Mouse (Mus musculus) heart, embryonic 12.5 days (tissue): ENCODE data around the gene 1700024P04Rik. TPM values are rescaled to one million over a fixed set of nuclear protein-coding genes. Genes with fewer than 3 reads are reported as not detected.

Source experiments
- ATAC-seq: fragments of 200-750 bp; cut with Nextera tagmentation; 2 replicates; pipeline ENCODE4 v1.8.0; 2017; ENCODE audit warnings: moderate TSS enrichment, moderate library complexity; ENCODE audit not compliant: insufficient number of reproducible peaks, low FRiP score
- H3K27ac ChIP-seq: fragments of 300-500 bp; sonication (generic); 2 replicates; pipeline ENCODE4 v1.5.1; 2016; ENCODE audit warnings: mild to moderate bottlenecking, moderate library complexity; ENCODE audit not compliant: poor library complexity, severe bottlenecking
- H3K27me3 ChIP-seq: fragments of 300-500 bp; sonication (generic); replicated peaks from 2 replicates; pipeline ENCODE4 v1.6.1; 2016; ENCODE audit warnings: mild to moderate bottlenecking, moderate library complexity
- H3K36me3 ChIP-seq: fragments of 300-500 bp; sonication (generic); 2 replicates; pipeline ENCODE4 v1.6.1; 2016; ENCODE audit warnings: mild to moderate bottlenecking, moderate library complexity
- H3K4me1 ChIP-seq: fragments of 300-500 bp; sonication (generic); replicated peaks from 2 replicates; pipeline ENCODE4 v1.6.1; 2016; ENCODE audit warnings: mild to moderate bottlenecking
- H3K4me2 ChIP-seq: fragments of 300-500 bp; sonication (generic); 2 replicates; pipeline ENCODE4 v1.6.1; 2016; ENCODE audit warnings: mild to moderate bottlenecking, moderate library complexity
- H3K4me3 ChIP-seq: fragments of 300-500 bp; sonication (generic); 2 replicates; pipeline ENCODE4 v1.5.1; 2016; ENCODE audit warnings: mild to moderate bottlenecking
- H3K9ac ChIP-seq: fragments of 300-500 bp; sonication (generic); 2 replicates; pipeline ENCODE4 v1.6.1; 2016; ENCODE audit warnings: mild to moderate bottlenecking, moderate library complexity
- H3K9me3 ChIP-seq: fragments of 300-500 bp; sonication (generic); replicated peaks from 2 replicates; pipeline ENCODE4 v1.6.1; 2016; ENCODE audit warnings: mild to moderate bottlenecking, moderate library complexity
- WGBS: fragments of 180-500 bp; shearing (Covaris S2); methylation state at CpG from one replicate; pipeline ENCODE4 v1.1.7; 2016; 5-methylcytosine and 5-hydroxymethylcytosine counted together
- polyA plus RNA-seq: library from polyadenylated mRNA; unstranded; fragments of >200 nt; fragmentation: Nextera tagmentation; extraction: Ambion mirVana; gene quantifications from 2 replicates; pipeline ENCODE4 v1.2.1, GENCODE M21; 2016

Gene 1700024P04Rik
- polyA plus RNA-seq, 1 experiment from 2014 or later, result not detected

DNA sequence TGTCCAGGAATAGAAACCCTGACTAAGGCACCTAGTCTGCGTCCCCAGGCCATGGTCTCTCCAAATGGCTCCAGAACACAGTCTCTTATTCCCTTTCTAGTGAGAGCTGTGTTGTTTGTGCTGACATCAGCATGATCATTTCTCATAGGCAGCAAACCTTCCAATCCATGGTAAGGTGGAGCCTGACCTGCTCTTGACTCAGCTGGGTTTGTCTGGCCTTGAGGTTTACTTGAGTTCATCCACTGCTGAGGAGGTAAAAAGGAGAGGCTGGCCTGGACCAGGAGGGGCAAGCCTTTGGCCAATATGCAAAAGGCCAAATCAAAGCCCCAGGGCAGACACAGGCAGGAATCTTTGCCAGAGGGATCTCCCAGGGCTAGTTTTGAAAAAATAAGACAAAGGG lies 20.8 kb downstream of the 1700024P04Rik start:
- no peaks in the 10 kb centered on the region for H3K9me3 ChIP-seq
- no peak overlapping the region for H3K27ac ChIP-seq
- H3K9ac ChIP-seq, result no peak overlapping the region
- no peak for ATAC-seq
- H3K27me3 ChIP-seq, result no peaks in the 10 kb centered on the region
- 0 out of 2 replicates have a peak, but pooled peaks cover 8% of the 10 kb centered on the region for H3K4me1 ChIP-seq
- H3K36me3 ChIP-seq, result no peaks in the 10 kb centered on the region
- no peak overlapping the region for H3K4me2 ChIP-seq
- 76% methylated on average over 1 of the region's 1 CpGs for WGBS
- no peak overlapping the region for H3K4me3 ChIP-seq

DNA sequence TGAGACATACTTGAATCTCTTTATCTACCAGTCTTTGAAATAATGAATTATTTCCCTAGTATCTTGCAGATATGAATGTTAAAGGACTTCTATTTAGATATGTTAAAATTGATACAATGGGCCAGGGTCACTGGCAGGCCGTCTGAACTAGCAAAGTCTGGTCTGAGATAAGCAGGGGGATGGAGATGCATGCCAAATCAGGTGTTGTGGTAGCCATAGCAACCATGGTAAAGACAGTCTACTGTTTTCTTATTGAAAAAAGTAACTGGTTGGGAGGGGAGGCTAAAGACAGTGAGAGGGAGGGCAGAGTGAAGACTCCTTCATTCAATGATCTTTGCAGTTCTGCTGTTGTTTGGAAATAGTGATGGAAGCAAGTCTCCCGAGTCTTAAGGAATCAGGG lies 26.2 kb downstream of the 1700024P04Rik start:
- H3K4me3 ChIP-seq, result no peak overlapping the region
- no peak overlapping the region for H3K9ac ChIP-seq
- no peaks in the 10 kb centered on the region for H3K9me3 ChIP-seq
- H3K27ac ChIP-seq, result no peak overlapping the region
- no peaks in the 10 kb centered on the region for H3K27me3 ChIP-seq
- H3K4me1 ChIP-seq, result peaks cover 8% of the 10 kb centered on the region; the same call in 1 of the 2 replicates
- no peak for ATAC-seq
- H3K4me2 ChIP-seq, result no peak overlapping the region
- H3K36me3 ChIP-seq, result no peaks in the 10 kb centered on the region
- WGBS, result 55% methylated on average over 2 of the region's 2 CpGs

DNA sequence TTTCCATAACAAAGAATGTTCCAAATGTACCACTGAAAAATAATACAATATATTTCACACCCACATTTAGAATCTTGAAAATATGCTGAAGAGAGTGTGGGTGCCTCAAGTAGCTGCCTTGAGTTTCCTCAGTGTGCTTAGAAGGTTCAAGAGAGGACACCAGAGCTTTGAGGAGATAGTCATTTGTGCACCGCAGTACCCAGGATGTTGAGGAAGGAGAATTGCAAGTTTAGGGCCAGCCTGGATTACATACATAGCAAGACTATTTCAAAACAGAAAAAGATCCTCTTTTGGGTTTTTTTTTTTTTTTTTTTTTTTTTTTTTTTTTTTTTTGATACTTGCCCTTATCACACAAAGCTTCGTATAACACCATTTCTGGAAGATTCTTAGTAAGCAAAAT lies 28.2 kb downstream of the 1700024P04Rik start:
- Histone ChIP-seq H3K9ac (no peak overlapping the region), H3K36me3 (no peaks in the 10 kb centered on the region), H3K4me3 (no peak overlapping the region), H3K27me3 (no peaks in the 10 kb centered on the region), H3K4me2 (no peak overlapping the region), H3K9me3 (no peaks in the 10 kb centered on the region), H3K4me1 (peaks cover 8% of the 10 kb centered on the region; the same call in 1 of the 2 replicates), H3K27ac (no peak overlapping the region)
- no peak for ATAC-seq
- WGBS, result 66% methylated on average over 2 of the region's 2 CpGs

DNA sequence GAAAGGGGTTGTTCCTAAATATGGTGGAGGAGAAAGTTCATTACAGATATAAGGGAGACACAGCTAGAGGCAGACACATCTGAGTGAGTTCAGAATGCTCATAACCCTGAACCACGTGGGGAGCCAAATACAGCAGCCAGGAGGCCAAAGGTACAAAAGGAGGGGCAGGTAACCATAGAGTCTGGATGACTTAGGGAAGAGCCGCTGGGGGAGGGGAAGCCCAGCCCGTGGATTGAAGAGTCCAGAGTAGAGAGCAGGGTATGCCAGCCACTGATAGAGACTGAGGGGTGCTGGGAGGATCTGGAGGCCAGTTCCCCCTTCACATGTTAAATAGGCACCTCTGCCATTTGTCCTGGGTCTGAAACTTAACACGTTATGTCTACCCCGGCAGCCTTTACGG lies 28.7 kb downstream of the 1700024P04Rik start:
- 54% methylated on average over 6 of the region's 6 CpGs for WGBS
- no peak for ATAC-seq
- no peaks in the 10 kb centered on the region for H3K36me3 ChIP-seq

DNA sequence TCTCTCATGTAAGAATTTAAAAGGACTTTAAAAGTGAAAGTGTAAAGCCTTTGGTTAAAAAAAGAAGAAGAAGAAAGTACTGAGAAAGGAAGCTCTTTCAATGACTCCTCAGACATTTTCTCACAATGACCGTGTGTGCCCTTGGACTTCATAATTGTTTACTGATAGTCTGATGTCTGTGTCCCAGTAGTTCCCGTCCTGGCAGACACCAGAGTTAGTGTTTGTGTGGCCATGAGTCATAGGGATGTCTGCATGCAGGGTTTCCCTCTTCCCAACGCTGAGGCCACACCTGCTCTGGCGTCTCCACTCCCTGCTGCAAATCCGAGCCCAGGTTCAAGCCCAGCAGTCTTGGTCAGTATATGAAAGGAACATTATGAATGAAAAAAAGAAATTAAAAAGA lies 29.1 kb downstream of the 1700024P04Rik start:
- Histone ChIP-seq H3K9me3 (no peaks in the 10 kb centered on the region), H3K36me3 (no peaks in the 10 kb centered on the region), H3K4me3 (no peak overlapping the region), H3K9ac (no peak overlapping the region), H3K27me3 (no peaks in the 10 kb centered on the region), H3K4me2 (peak overlapping the region; percentile 13; the same call in 1 of the 2 replicates), H3K27ac (no peak overlapping the region), H3K4me1 (peaks cover 8% of the 10 kb centered on the region; the same call in 1 of the 2 replicates)
- ATAC-seq, result no peak
- WGBS, result 35% methylated on average over 5 of the region's 5 CpGs

More for the DNA sequence above, 28.7 kb downstream of the 1700024P04Rik start:
- no peak overlapping the region for H3K27ac ChIP-seq
- no peaks in the 10 kb centered on the region for H3K27me3 ChIP-seq
- no peak overlapping the region for H3K9ac ChIP-seq
- no peaks in the 10 kb centered on the region for H3K9me3 ChIP-seq
- H3K4me2 ChIP-seq, result peak overlapping the region; percentile 13; the same call in 1 of the 2 replicates
- H3K4me3 ChIP-seq, result no peak overlapping the region
- peaks cover 8% of the 10 kb centered on the region; the same call in 1 of the 2 replicates for H3K4me1 ChIP-seq

DNA sequence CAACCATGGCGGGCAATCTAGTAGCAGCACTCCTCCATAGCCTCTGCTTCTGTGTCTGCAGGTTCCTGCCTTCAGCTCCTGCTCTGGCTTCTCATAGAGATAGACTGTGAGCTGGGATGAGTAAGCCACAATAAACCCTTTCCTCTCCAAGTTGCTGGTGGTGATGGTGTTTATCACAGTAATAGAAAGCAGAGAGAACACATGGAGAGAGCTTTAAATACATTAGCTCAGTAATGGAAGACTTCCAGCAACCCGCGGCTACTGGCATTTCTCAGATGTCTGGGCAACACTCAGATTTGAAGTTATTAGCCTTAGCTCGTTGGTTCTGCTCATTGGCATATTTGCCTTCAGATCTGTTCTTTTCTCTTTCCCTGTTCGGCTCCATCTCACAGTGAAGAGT lies 30.5 kb downstream of the 1700024P04Rik start:
- WGBS, result 70% methylated on average over 5 of the region's 5 CpGs
- ATAC-seq, result no peak

DNA sequence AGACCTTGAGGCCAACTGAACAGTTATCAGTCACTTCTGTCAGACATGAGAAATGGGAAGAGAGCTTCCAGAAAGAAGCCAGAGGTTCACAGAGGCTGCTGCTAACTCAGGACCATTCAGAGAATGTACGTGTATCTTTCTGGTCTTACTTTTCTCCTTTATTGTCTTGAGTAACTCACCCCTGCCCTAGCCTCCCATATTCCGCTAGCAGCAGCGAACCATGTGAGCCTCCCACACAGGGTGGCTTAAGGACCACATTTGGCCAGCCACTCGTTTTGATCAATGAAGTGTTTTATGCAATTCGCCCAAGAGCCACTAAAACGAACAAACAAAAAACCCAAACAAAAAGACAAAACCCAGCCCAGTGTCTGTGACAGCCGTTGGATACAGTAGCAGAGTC lies 32.4 kb downstream of the 1700024P04Rik start:
- 82% methylated on average over 7 of the region's 7 CpGs for WGBS
- Histone ChIP-seq H3K4me2 (no peak overlapping the region), H3K27ac (no peak overlapping the region), H3K4me1 (peaks cover 8% of the 10 kb centered on the region; the same call in 1 of the 2 replicates), H3K9ac (no peak overlapping the region), H3K27me3 (no peaks in the 10 kb centered on the region), H3K4me3 (no peak overlapping the region), H3K36me3 (no peaks in the 10 kb centered on the region), H3K9me3 (no peaks in the 10 kb centered on the region)
- no peak for ATAC-seq

More for the DNA sequence above, 30.5 kb downstream of the 1700024P04Rik start:
- Histone ChIP-seq H3K27me3 (no peaks in the 10 kb centered on the region), H3K9ac (no peak overlapping the region), H3K27ac (no peak overlapping the region), H3K4me2 (no peak overlapping the region), H3K36me3 (no peaks in the 10 kb centered on the region), H3K4me1 (peaks cover 8% of the 10 kb centered on the region; the same call in 1 of the 2 replicates), H3K4me3 (no peak overlapping the region), H3K9me3 (no peaks in the 10 kb centered on the region)

DNA sequence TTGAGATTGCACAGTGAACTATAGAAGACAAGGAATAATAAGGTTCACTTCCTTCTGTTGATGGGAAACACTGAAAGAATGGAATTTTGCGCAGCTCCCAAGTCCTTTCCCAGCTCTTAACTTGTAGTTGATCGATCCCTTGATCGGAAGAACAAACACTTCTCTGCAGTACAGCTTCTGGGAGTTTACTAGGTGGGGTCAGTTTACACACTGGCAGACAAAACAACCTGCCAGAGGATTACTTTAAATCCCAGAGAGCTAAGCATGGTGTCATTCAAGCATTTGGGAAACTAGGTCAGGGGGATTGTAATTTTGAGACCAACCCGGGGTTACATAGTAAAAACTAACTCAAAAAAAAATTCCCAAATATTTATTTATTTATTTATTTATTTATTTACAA lies 36.2 kb downstream of the 1700024P04Rik start:
- H3K4me3 ChIP-seq, result no peak overlapping the region
- ATAC-seq, result no peak
- no peak overlapping the region for H3K4me2 ChIP-seq
- H3K27me3 ChIP-seq, result no peaks in the 10 kb centered on the region
- no peak overlapping the region for H3K27ac ChIP-seq
- H3K9ac ChIP-seq, result no peak overlapping the region
- no peaks in the 10 kb centered on the region for H3K4me1 ChIP-seq
- H3K36me3 ChIP-seq, result no peaks in the 10 kb centered on the region
- H3K9me3 ChIP-seq, result no peaks in the 10 kb centered on the region
- WGBS, result 78% methylated on average over 4 of the region's 4 CpGs

DNA sequence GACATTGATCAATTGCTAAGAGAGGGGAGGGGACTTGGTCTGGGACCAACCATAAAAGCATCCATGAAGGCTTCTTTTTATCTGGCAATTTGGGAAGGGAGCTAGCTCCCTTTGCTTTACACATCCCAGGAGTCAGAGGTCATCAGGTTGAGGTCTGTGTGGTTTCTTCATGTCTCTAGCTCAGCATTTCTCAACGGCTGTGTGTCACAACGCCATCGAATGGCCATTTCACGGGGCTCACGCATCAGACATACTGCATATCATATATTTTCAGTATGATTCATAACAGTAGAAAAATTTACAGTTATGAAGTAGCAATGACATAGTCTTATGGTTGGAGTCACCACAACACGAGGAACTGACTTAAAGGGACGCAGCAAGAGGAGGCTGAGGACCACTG lies 37.9 kb downstream of the 1700024P04Rik start:
- WGBS, result 87% methylated on average over 7 of the region's 7 CpGs
- Histone ChIP-seq H3K4me2 (no peak overlapping the region), H3K27me3 (no peaks in the 10 kb centered on the region), H3K9me3 (no peaks in the 10 kb centered on the region), H3K36me3 (no peaks in the 10 kb centered on the region), H3K4me3 (no peak overlapping the region), H3K4me1 (peaks cover 7% of the 10 kb centered on the region), H3K27ac (no peak overlapping the region), H3K9ac (no peak overlapping the region)
- no peak for ATAC-seq

DNA sequence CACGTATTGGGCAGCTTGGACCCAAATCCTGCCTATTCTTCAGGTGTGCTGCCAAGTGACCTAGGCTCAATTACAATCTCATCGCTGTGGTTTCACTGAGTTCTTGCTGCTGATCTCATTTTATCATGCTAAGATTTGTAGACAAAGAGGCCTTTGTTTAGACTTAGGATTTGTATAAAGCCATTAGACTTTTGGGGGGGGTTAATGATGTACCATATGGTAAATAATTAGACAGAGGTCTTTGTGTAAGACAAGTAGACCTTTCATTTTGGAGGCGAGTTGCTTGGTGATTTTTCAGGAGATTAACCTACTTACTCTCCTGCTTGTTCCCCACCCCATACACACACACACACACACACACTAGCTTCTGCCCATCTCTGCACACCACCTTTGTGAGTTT lies 38.5 kb downstream of the 1700024P04Rik start:
- Histone ChIP-seq H3K9me3 (no peaks in the 10 kb centered on the region), H3K9ac (no peak overlapping the region), H3K4me2 (no peak overlapping the region), H3K27me3 (no peaks in the 10 kb centered on the region), H3K27ac (no peak overlapping the region), H3K4me1 (peaks cover 7% of the 10 kb centered on the region), H3K4me3 (no peak overlapping the region), H3K36me3 (no peaks in the 10 kb centered on the region)
- 65% methylated on average over 3 of the region's 3 CpGs for WGBS
- no peak for ATAC-seq

DNA sequence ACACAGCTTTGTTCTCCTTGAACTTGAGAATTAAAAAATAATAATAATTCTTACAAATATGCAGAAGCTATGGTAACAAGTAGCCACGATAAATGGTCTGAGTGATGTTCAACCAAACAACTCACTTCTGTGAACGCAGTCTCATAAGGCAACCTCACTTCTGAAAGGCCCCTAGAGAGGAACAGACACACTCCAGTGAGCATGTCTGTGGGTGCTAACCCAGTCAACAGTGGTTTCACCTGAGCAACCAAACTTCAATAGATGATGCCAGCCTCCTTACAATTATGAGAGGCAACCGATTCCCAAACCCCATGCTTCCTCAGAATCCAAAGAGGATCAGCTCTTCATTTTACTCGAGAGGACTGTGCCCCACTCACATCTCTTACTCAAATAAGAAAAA lies 39.0 kb downstream of the 1700024P04Rik start:
- Histone ChIP-seq H3K36me3 (no peaks in the 10 kb centered on the region), H3K27ac (no peak overlapping the region), H3K9ac (no peak overlapping the region), H3K9me3 (no peaks in the 10 kb centered on the region), H3K4me2 (no peak overlapping the region), H3K4me1 (peaks cover 7% of the 10 kb centered on the region), H3K4me3 (no peak overlapping the region), H3K27me3 (no peaks in the 10 kb centered on the region)
- ATAC-seq, result no peak
- WGBS, result 89% methylated on average over 4 of the region's 4 CpGs

DNA sequence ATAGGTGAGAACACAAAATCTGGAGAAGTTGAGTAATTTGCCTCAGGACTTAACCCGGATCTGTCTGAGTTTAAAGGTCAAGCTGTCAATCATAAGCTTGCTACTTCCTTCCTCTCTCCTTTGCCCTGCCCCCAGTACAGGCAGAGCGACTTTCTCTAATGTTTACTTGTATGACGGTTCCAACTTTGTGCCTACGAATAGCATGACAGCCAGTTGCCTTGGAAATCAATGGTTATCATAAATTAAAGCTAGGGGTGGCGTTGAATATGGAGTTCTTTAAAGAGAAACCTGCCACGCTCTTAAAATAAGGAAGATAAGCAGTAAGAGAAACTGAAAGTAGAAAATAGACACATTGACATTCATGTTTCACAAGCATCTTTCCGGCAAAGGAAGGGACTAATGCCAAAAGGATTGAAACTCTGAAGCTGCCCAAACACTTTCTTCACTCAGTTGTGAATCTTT lies 39.7 kb downstream of the 1700024P04Rik start:
- Histone ChIP-seq H3K9me3 (no peaks in the 10 kb centered on the region), H3K27ac (no peak overlapping the region), H3K4me3 (no peak overlapping the region), H3K36me3 (no peaks in the 10 kb centered on the region), H3K9ac (no peak overlapping the region), H3K4me1 (peaks cover 7% of the 10 kb centered on the region), H3K4me2 (no peak overlapping the region), H3K27me3 (no peaks in the 10 kb centered on the region)
- WGBS, result 74% methylated on average over 7 of the region's 7 CpGs
- ATAC-seq, result no peak
